Comparison of ENCODE assay signal across 25 mouse cellular contexts in the genomic region with DNA sequence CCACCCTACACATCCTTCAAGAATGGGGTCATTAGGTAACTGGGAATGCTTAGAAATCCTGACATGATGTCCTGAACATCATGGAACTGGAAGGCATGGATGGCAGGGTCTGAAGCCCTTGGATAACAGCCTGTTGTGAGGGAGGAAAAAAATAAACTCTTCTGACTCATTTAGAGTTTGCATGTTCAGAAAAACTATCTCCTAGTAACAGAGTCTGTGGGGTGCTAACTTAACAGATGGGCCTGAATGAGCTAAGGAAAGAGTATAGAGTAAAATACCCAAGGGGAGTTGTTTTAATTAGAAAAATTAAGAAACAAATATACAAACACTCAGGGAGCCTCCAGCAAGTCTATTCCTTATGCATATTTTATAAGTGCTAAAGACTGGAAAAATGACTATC.
"Had no signal": no experiment of that assay in that cellular context is flagged by ENCODE, and none has a peak within 500 bp of the region (broad histone marks: within the 10 kb centered on the region; RNA-seq: fewer than 3 reads in every experiment).

No protein-coding gene starts in this region.

- H3K4me2 ChIP-seq: limb, embryonic 13.5 days; liver, embryonic 12.5 days; liver, embryonic 15.5 days; lung, embryonic 15.5 days; midbrain, embryonic 13.5 days; neural tube, embryonic 13.5 days; stomach, embryonic 15.5 days had no signal

- H3K36me3 ChIP-seq: limb, embryonic 10.5 days; limb, embryonic 13.5 days; liver, embryonic 12.5 days; liver, embryonic 15.5 days; lung, embryonic 15.5 days; midbrain, embryonic 10.5 days; midbrain, embryonic 13.5 days; neural tube, embryonic 13.5 days; stomach, embryonic 15.5 days had no signal

- H3K27me3 ChIP-seq: liver, embryonic 12.5 days; liver, embryonic 15.5 days; lung, embryonic 15.5 days; megakaryocyte, embryonic 14.5 days; midbrain, embryonic 13.5 days; neural tube, embryonic 13.5 days; stomach, embryonic 15.5 days had no signal

- DNase-seq: kidney, adult 18-20 months; kidney, adult 9 months; kidney, postnatal 14 days; kidney, postnatal 4 days; liver; lung, adult 18-20 months; lung, postnatal 10 days; lung, postnatal 36 days; retina, postnatal 1 day; right cerebral cortex, postnatal 25 days; spleen, adult 18-20 months; thymus, adult 18-20 months; thymus, postnatal 36 days had no signal

- H3K27ac ChIP-seq: limb, embryonic 10.5 days; limb, embryonic 13.5 days; liver, embryonic 12.5 days; liver, embryonic 15.5 days; lung, embryonic 15.5 days; midbrain, embryonic 10.5 days; midbrain, embryonic 13.5 days; neural tube, embryonic 13.5 days; stomach, embryonic 15.5 days had no signal

- H3K4me1 ChIP-seq: limb, embryonic 13.5 days; liver, embryonic 12.5 days; liver, embryonic 15.5 days; lung, embryonic 15.5 days; megakaryocyte, embryonic 14.5 days; stomach, embryonic 15.5 days had no signal

- H3K9me3 ChIP-seq: limb, embryonic 10.5 days; limb, embryonic 13.5 days; liver, embryonic 12.5 days; liver, embryonic 15.5 days; lung, embryonic 15.5 days; midbrain, embryonic 10.5 days; midbrain, embryonic 13.5 days; neural tube, embryonic 13.5 days; stomach, embryonic 15.5 days had no signal

- H3K4me3 ChIP-seq: limb, embryonic 10.5 days; limb, embryonic 13.5 days; liver, embryonic 12.5 days; liver, embryonic 15.5 days; lung, embryonic 15.5 days; megakaryocyte, embryonic 14.5 days; midbrain, embryonic 10.5 days; midbrain, embryonic 13.5 days; myocyte; neural tube, embryonic 13.5 days; stomach, embryonic 15.5 days had no signal

- H3K9ac ChIP-seq: limb, embryonic 13.5 days; liver, embryonic 12.5 days; liver, embryonic 15.5 days; lung, embryonic 15.5 days; midbrain, embryonic 13.5 days; neural tube, embryonic 13.5 days; stomach, embryonic 15.5 days had no signal

- ATAC-seq: liver, embryonic 12.5 days; midbrain, embryonic 13.5 days; midbrain, embryonic 16.5 days had no signal
